Mouse (Mus musculus): ENCODE data around the gene Gm1043. TPM values are rescaled to one million over a fixed set of nuclear protein-coding genes. Genes with fewer than 3 reads are reported as not detected.

Gm1043 gene
- total RNA-seq, 2 experiments from 2014 or later = 22.5 to 25.5 TPM

DNA sequence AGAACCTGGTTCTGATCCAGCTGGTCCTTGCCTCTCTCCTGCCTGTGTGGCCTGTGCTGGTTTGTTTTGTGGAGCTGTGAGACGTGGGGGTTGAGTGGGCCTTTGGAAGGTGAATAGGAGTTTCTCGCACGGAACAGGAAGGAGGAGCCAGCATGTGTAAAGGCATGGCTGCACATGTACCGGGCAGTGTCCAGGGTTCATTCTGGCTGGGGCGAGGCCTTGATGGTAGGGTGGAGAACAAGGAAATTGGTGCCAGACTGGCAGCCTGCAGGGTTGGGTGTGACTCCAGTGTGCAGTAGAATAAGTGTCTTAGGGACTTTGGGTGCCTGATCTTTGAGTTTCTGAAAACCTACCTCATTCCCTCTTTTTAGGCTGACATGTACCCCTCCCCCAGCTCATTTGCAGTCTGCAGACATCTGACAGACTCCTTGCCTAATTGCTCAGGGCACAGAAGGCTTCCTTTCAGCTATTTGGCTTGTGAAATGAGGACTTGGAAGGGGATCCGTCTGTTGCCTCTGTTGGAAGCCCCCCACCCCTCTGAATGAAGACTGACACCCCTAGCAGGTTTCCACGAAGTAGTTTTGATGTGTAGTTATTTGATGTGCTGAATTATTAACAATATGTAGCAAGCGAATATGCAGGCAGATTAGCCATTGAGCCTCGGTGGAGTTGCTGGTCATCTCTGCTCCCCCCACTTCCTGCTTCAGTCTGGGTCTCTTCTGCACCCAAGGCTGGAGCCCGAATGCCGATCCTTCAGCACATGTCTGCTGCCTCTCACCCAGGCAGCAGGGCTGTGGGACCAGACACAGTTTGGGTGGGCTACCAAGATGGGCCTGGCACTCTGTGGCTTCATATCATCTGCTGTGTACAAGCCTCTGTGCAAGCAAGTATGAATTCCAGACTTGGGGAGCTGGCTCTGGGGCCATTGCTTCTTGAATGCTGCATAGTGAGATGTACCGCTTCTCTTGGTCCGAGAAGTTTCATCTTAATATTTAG lies 20.4 kb upstream of the Gm1043 start:
- DNase-seq (ENCODE audit: extremely low spot score in 1 of 2, low spot score in 2 of 2) = peak; percentile 14 to 37
- intact Hi-C loops (cut with DNase I) = no loop called here

GRCm38 (mm10) chr5:37066703-37067568 lies 18.2 kb upstream of the Gm1043 start:
- DNase-seq (ENCODE audit: extremely low spot score in 1 of 2, low spot score in 2 of 2) = peak in 1 of 2 experiments; percentile 13
- intact Hi-C loops (cut with DNase I) = no loop called here

GRCm38 (mm10) chr5:37073660-37074059 lies 11.5 kb upstream of the Gm1043 start:
- no peak for DNase-seq (ENCODE audit: extremely low spot score in 1 of 2, low spot score in 2 of 2)
- intact Hi-C loops (cut with DNase I) = no loop called here

GRCm38 (mm10) chr5:37076692-37077329 lies 8.4 kb upstream of the Gm1043 start:
- intact Hi-C loops (cut with DNase I) = no loop called here
- DNase-seq (ENCODE audit: extremely low spot score in 1 of 2, low spot score in 2 of 2) = no peak

GRCm38 (mm10) chr5:37077330-37077698 lies 7.9 kb upstream of the Gm1043 start:
- DNase-seq (ENCODE audit: extremely low spot score in 1 of 2, low spot score in 2 of 2) = no peak
- intact Hi-C loops (cut with DNase I) = no loop called here

DNA sequence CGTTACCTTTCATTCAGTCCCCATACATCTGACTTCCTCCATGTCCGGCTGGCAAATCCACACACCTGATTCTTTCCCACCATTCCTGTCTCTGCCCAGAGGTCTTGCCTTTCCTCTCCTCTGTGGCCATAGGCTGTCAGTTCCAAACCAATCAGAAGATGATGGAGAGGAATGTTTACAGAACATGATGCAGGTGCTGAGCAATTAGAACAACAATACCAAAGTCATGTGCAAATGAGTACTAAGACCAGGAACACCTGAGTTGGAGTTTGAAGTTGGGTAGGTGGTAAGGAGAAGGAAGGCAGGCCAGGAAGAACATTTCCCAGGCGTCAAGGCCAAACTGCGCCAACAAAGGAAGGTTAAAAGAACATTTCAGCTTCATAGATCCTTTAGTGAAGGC lies 5.7 kb upstream of the Gm1043 start:
- DNase-seq (ENCODE audit: extremely low spot score in 1 of 2, low spot score in 2 of 2) = no peak
- intact Hi-C loops (cut with DNase I) = no loop called here

- no peak for DNase-seq (ENCODE audit: extremely low spot score in 1 of 2, low spot score in 2 of 2)
- intact Hi-C loops (cut with DNase I) = no loop called here
Measured at GRCm38 (mm10) chr5:37080601-37081000, 4.6 kb upstream of the Gm1043 start.

DNA sequence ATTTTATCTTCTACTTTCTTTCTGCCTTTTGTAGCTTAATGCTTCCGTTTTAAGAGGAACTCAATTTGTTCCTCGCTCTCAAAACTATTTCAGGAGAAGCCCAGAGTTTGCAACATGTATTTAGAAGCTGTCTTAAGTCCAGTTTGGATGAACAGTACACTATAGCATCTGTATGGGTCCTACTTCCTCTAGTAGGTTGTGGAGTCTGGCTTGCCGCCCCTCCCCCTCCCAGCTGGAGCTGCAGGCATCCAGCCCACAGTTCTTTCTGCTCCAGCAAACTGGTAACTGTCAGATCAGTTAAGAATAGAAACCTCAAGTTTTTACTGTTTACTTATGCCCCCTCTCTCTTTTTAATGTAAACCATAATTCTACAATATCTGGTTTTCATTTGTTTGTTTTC lies 2.8 kb upstream of the Gm1043 start:
- intact Hi-C loops (cut with DNase I) = no loop called here
- peak; percentile 79 to 82 for DNase-seq (ENCODE audit: extremely low spot score in 1 of 2, low spot score in 2 of 2)

DNA sequence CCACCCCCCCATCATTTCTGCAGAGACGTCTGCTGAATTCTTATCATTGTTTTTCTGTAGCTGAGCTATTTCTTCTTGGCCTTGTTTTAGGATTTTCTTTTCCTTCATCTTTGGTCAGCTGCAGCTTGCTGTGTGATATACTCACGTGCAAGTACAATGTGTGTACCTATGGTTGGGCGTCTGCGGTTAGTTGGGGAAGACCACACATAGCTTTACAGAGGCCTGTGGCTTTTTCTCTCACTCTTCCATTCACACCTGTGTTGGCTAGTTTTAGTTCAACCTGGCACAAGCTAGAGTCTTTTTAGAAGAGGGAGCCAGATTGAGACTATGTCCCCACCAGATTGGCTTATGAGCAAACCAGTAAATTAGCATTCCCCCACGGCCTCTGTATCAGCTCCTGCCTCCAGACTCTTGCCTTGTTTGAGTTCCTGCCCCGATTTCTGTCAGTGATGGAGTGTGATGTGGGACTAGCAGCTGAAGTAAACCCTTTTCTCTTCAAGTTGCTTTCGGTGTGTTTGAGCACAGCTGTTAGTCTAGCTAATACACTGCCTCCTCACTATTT lies 1.9 kb upstream of the Gm1043 start:
- intact Hi-C loops (cut with DNase I) = no loop called here
- no peak for DNase-seq (ENCODE audit: extremely low spot score in 1 of 2, low spot score in 2 of 2)

DNA sequence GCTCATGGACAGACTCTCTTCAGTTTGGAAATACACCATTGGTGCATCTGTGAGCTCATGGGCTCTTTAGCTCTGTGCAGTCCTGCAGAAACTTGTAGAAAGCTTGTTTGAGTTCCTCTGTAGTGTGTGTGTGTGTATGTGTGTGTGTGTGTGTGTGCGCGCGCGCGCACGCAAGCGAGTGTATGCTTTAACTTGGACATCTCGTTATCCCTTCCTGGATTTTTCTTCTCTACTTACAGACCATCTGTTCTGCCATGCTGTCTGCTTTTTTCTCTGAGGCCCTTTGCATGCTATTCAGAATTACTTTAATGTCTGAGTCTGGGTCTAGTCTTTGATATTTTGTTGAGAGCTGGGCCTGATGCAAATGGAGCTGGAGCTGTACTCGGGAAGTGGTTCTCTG lies 1.3 kb upstream of the Gm1043 start:
- no peak for DNase-seq (ENCODE audit: extremely low spot score in 1 of 2, low spot score in 2 of 2)
- intact Hi-C loops (cut with DNase I) = no loop called here

DNA sequence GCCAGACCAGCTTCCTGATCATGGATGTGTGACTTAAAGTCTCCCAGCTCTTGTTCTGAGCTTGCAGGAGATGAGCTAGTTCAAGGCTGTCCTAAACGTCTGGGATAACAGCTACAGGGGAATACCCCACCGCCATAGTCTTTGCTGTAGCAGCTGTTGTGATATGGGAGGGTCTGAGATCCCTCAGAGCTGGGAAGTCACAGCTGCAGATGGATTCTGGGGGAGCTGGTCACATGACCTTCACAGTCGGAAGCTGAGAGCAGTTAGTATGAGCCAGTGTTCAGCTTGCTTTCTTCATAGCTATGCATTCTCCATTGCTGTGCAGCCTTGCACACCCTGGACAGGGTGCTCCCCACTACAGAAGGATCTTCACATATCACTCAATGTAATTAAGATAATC lies 748 bp downstream of the Gm1043 start:
- intact Hi-C loops (cut with DNase I) = no loop called here

DNA sequence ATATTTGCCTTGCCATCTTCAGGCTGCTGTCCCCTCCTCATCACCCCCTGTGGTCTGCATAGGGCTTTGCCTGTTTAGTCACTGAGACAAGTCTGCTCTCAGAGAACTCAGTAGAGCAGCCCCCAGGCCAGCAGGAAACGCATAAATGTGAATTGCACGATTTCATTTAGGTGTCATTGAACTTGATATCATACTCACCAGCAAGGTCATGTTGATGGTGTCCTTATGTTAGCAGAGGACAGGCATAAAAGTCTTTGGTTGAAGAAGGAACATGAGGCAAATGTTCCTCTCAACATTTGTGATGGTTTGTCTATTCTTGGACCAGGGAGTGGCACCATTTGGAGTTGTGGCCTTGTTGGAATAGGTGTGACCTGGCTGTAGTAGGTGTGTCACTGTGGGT lies 2.6 kb downstream of the Gm1043 start:
- no peak for DNase-seq (ENCODE audit: extremely low spot score in 1 of 2, low spot score in 2 of 2)
- intact Hi-C loops (cut with DNase I) = no loop called here

More for the DNA sequence above, 748 bp downstream of the Gm1043 start:
- no peak for DNase-seq (ENCODE audit: extremely low spot score in 1 of 2, low spot score in 2 of 2)

DNA sequence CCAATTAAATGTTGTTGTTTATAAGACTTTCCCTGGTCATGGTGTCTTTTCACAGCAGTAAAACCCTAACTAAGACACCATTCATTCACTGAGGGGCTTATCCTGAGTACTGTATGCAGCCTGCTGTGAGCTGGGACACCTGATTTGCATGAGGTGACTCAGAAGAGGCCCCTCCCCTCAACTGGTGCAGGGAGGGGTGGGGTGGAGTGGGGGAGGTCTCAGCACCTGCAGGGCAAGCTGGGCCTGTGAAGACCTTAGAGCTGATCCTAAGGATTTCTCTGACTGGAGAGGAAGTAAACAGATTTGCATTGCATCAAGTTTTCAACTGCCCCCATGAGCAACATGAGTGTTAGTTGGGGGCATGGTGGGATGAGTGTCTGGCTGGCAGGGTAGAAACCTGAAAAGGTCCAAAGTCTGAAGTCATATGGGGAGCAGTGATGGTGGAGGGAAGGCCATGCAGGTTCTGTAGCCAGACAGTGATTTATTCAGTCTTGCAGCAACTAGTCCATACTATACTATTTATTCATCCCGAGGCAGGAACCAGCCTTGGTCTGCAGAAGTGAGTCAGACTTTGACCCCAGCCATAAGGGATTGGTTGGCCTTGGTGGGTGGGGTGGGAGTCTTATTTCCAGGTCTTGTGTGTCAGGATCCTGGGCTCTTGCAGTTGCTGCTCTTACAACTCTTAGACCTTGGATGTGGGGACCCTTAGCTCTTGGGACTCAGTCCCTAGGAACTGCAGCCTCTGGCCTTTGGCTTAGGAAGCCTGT lies 3.4 kb downstream of the Gm1043 start:
- intact Hi-C loops (cut with DNase I) = no loop called here
- no peak for DNase-seq (ENCODE audit: extremely low spot score in 1 of 2, low spot score in 2 of 2)

DNA sequence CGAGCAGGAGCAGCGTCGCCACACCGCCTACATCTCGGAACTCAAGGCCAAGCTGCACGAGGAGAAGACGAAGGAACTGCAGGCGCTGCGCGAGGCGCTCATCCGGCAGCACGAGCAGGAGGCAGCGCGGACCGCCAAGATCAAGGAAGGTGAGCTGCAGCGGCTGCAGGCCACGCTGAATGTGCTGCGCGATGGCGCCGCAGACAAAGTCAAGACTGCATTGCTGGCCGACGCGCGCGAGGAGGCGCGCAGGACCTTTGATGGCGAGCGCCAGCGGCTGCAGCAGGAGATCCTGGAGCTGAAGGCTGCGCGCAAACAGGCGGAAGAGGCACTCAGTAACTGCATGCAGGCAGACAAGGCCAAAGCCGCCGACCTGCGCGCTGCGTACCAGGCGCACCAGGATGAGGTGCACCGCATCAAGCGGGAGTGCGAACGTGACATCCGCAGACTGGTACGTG lies 6.0 kb downstream of the Gm1043 start:
- no peak for DNase-seq (ENCODE audit: extremely low spot score in 1 of 2, low spot score in 2 of 2)
- intact Hi-C loops (cut with DNase I) = no loop called here

DNA sequence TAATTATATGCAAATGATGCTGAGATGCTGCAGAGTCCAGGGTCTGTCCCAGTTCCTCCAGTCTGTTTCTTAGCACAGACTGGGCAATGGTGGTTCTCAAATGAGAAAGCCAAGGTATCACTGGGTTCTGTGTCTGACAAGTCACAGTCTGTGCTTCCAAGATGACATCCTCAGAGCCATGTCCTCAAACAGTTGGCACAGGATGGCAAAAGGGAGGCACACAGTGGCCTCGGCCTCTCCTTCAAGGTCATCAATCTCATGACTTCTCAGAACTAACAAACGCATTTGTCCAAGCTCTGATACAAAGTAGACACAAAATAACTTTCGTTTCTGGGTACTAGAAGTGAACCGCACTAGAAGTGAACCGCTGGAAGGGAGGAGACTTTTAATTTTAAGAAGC lies 9.8 kb downstream of the Gm1043 start:
- no peak for DNase-seq (ENCODE audit: extremely low spot score in 1 of 2, low spot score in 2 of 2)
- intact Hi-C loops (cut with DNase I) = no loop called here

DNA sequence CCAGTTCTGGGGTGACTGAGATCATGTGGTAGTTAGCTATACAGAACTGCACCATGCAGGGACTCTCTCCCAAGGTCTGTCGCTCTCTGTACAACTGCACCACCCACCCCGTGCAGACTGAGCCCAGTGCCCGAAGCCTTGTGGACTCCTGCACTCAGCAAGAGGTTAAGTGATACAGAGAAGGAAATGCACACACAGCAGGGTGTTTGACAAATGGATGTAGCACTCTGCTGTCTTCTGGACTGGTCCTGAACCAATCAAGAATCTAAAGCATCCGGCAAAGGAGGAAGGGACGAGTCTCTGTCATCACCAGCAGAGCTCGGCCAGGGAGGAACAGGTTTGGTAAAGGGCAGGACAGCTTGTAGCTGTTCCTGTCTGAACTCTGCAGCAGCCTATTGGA lies 12.4 kb downstream of the Gm1043 start:
- DNase-seq (ENCODE audit: extremely low spot score in 1 of 2, low spot score in 2 of 2) = no peak
- intact Hi-C loops (cut with DNase I) = no loop called here

DNA sequence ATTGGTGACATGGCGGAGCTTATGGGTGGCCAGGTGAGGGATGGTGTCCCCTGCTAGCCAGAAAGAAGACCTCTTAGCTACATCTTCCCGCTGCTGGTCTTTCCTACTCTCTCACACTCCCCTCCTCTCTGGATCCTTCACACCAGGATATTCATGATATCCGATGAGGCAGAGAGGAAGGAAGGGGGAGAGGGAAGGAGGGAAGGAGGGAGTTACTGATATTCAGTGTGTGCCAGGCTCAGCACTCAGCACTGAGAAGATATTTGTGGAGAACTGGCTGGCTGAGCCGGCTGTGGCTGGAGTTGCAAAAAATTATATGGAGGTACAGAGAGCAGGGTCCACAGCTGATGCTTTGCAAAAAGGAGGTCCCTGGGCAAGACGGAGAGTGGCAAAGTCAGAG lies 15.6 kb downstream of the Gm1043 start:
- intact Hi-C loops (cut with DNase I) = loop anchor here (10.0 kb wide), 1 partner anchor 266 kb away; the partner anchor contains the start of gene Man2b2
- DNase-seq (ENCODE audit: extremely low spot score in 1 of 2, low spot score in 2 of 2) = no peak

DNA sequence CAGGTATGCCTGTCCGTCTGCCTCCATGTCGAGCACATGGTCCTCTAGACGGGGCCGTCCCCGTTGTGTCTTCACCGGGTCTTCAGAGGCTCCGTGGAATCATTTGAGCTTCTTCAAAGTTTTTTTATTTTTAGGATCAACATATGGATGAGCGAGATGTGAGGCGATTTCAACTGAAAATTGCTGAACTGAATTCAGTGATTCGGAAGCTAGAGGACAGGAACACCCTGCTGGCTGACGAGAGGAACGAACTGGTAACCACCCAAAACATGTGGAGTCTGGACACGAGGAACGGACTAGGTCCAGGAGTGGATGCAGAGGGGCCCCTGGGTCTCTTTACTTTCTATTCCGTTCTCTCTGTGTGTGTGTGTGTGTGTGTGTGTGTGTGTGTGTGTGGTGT lies 16.5 kb downstream of the Gm1043 start:
- DNase-seq (ENCODE audit: extremely low spot score in 1 of 2, low spot score in 2 of 2) = peak in 1 of 2 experiments; percentile 46
- intact Hi-C loops (cut with DNase I) = loop anchor here (10.0 kb wide), 1 partner anchor 267 kb away; the partner anchor contains the start of gene Man2b2

Data from left cerebral cortex, postnatal 10 days (tissue).